Mouse (Mus musculus) heart, embryonic 15.5 days (tissue): ENCODE data around the gene Pcsk1n. TPM values are rescaled to one million over a fixed set of nuclear protein-coding genes. Genes with fewer than 3 reads are reported as not detected.
"Not testable (repeated sequence)": the region's sequence is repeated elsewhere in the genome, so short reads cannot be mapped to it uniquely, and the experiment has no call there.

Experiments
- ATAC-seq: fragments of 200-750 bp; cut with Nextera tagmentation; replicated peaks from 2 replicates; pipeline ENCODE4 v1.8.0; 2017; ENCODE audit warnings: low read depth, moderate TSS enrichment; ENCODE audit not compliant: insufficient number of reproducible peaks, insufficient read depth, low FRiP score
- H3K27ac ChIP-seq: fragments of 300-500 bp; sonication (generic); 2 replicates; pipeline ENCODE4 v1.5.1; 2015; ENCODE audit warnings: mild to moderate bottlenecking, inconsistent platforms
- H3K27me3 ChIP-seq: fragments of 300-500 bp; sonication (generic); 2 replicates; pipeline ENCODE4 v1.6.1; 2015; ENCODE audit warnings: inconsistent platforms
- H3K36me3 ChIP-seq: fragments of 300-500 bp; sonication (generic); 2 replicates; pipeline ENCODE4 v1.6.1; 2015; ENCODE audit warnings: mild to moderate bottlenecking, inconsistent platforms
- H3K4me1 ChIP-seq: fragments of 300-500 bp; sonication (generic); replicated peaks from 2 replicates; pipeline ENCODE4 v1.6.1; 2015; ENCODE audit warnings: inconsistent platforms
- H3K4me2 ChIP-seq: fragments of 300-500 bp; sonication (generic); 2 replicates; pipeline ENCODE4 v1.6.1; 2015; ENCODE audit warnings: inconsistent platforms, mild to moderate bottlenecking, moderate library complexity
- H3K4me3 ChIP-seq: fragments of 300-500 bp; sonication (generic); 2 replicates; pipeline ENCODE4 v1.5.1; 2015; ENCODE audit warnings: mild to moderate bottlenecking, inconsistent platforms
- H3K9ac ChIP-seq: fragments of 300-500 bp; sonication (generic); 2 replicates; pipeline ENCODE4 v1.6.1; 2015; ENCODE audit warnings: mild to moderate bottlenecking, inconsistent platforms
- H3K9me3 ChIP-seq: fragments of 300-500 bp; sonication (generic); replicated peaks from 2 replicates; pipeline ENCODE4 v1.6.1; 2016; ENCODE audit warnings: inconsistent platforms
- WGBS: fragments of 180-500 bp; shearing (Covaris S2); methylation state at CpG from one replicate; pipeline ENCODE4 v1.1.7; 2015; ENCODE audit warnings: mixed read lengths; 5-methylcytosine and 5-hydroxymethylcytosine counted together
- polyA plus RNA-seq: library from polyadenylated mRNA; unstranded; fragments of >200 nt; fragmentation: Nextera tagmentation; extraction: Ambion mirVana; gene quantifications from 2 replicates; pipeline ENCODE4 v1.2.1, GENCODE M21; 2015

Pcsk1n gene
- polyA plus RNA-seq, 1 experiment from 2014 or later = 0.39 TPM

GRCm38 (mm10) chrX:7909242-7909641 lies 10.4 kb upstream of the Pcsk1n start, which contains the start of gene Gm10490:
TSS of gene Gm10490 (plus strand) at chrX:7909542.
- not testable (repeated sequence) for H3K9ac ChIP-seq, H3K36me3 ChIP-seq, H3K27ac ChIP-seq, H3K27me3 ChIP-seq, H3K4me3 ChIP-seq, H3K4me1 ChIP-seq, ATAC-seq, H3K4me2 ChIP-seq, H3K9me3 ChIP-seq
- WGBS = 88% methylated on average over 4 of the region's 4 CpGs

DNA sequence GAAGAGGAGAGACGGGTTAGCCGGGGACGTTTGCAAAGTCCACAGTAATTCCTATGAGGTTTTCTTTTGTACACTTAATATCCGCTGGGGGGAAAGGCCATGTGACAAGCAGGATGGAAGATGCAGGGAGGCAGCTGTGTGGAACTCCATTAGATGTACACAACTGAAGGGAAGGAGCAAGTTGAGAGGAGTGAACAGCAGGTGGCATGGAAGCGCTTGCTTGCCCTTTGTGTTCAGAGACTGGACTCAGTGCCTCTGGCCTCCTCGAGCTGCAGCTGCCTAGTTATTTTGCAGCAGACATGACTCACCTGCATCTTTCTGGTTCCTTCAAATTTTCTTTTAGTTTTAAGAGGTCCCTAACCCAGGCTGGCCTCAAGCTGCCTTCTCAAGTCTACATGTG lies 9.1 kb upstream of the Pcsk1n start:
- Histone ChIP-seq H3K9ac (no peak overlapping the region), H3K4me1 (no peaks in the 10 kb centered on the region), H3K27ac (no peak overlapping the region), H3K36me3 (peaks cover 5% of the 10 kb centered on the region; the same call in 1 of the 2 replicates), H3K27me3 (no peaks in the 10 kb centered on the region), H3K4me2 (no peak overlapping the region), H3K4me3 (no peak overlapping the region), H3K9me3 (no peaks in the 10 kb centered on the region)
- no peak for ATAC-seq
- WGBS = 50% methylated on average over 6 of the region's 6 CpGs

DNA sequence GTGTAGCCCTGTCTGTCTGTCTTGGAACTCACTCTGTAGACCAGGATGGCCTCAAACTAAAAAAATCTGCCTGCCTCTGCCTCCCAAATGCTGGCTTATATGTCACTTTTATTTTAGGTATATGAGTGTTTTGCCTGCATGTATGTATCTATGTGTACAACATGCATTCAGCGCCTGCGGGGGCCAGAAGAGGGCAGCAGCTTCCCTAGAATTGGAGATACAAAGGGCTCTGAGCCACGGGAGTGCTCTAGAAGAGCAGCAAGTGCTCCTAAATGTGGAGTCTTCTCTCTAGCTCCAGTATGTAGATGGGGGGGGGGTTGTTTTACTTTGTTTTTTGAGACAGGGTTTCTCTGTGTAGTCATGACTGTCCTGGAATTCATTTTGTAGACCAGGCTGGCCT lies 4.0 kb upstream of the Pcsk1n start:
- not testable (repeated sequence) for H3K36me3 ChIP-seq, H3K9ac ChIP-seq, H3K27ac ChIP-seq, H3K4me1 ChIP-seq, H3K4me3 ChIP-seq, H3K4me2 ChIP-seq, H3K9me3 ChIP-seq, ATAC-seq
- WGBS = 21% methylated on average over 3 of the region's 3 CpGs
- H3K27me3 ChIP-seq = peaks cover 24% of the 10 kb centered on the region

DNA sequence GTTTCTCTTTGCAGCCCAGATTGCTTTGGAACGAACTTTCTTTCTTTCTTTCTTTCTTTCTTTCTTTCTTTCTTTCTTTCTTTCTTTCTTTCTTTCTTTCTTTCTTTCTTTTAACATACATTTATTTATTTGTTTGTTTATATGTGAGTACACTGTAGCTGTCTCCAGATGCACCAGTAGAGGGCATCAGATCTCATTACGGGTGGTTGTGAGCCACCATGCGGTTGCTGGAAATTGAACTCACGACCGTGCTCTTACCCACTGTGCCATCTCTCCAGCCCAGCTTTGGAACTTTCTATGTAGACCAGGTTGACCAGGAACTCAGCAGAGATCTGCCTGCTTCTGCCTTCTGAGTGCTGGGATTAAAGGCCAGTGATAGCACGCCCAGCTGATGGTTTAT lies 1.7 kb upstream of the Pcsk1n start:
- WGBS = 56% methylated on average over 6 of the region's 6 CpGs
- not testable (repeated sequence) for H3K9ac ChIP-seq, H3K9me3 ChIP-seq, ATAC-seq, H3K4me2 ChIP-seq, H3K27ac ChIP-seq, H3K4me3 ChIP-seq, H3K4me1 ChIP-seq, H3K36me3 ChIP-seq
- H3K27me3 ChIP-seq = peaks cover 47% of the 10 kb centered on the region

- WGBS = 11% methylated on average over 31 of the region's 48 CpGs
- peaks cover 7% of the 10 kb centered on the region; the same call in 1 of the 2 replicates for H3K4me1 ChIP-seq
- H3K9ac ChIP-seq = no peak overlapping the region
- H3K9me3 ChIP-seq = no peaks in the 10 kb centered on the region
- peak overlapping the region; percentile 33 for H3K4me3 ChIP-seq
- no peak overlapping the region for H3K27ac ChIP-seq
- peak overlapping the region; percentile 55 for H3K4me2 ChIP-seq
- peaks cover 81% of the 10 kb centered on the region for H3K27me3 ChIP-seq
- no peaks in the 10 kb centered on the region for H3K36me3 ChIP-seq
- ATAC-seq = no peak
Observed at GRCm38 (mm10) chrX:7922032-7922431, 2.4 kb downstream of the Pcsk1n start.

DNA sequence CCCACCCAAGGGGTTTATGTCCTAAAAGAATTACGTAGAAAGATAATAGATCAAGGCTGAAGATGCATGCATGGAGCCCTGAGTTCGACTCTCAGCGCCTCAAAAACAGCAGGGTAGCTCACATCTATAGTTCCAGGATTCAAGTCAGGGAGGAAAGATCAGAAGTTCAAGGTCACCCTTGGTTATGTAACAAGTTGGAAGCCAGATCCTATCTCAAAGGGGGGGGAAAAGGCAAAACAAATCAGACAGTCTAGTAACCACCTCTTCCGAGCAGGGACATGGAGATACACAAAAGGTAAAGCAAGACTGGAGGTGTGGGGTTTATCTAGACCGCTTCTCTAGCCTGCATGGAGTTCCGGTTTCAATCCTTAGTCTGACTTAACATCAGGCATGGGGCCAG lies 6.6 kb downstream of the Pcsk1n start:
- ATAC-seq = no peak
- peaks cover 74% of the 10 kb centered on the region for H3K27me3 ChIP-seq
- no peak overlapping the region for H3K4me2 ChIP-seq
- WGBS = 63% methylated on average over 6 of the region's 6 CpGs
- no peak overlapping the region for H3K9ac ChIP-seq
- H3K27ac ChIP-seq = no peak overlapping the region
- no peaks in the 10 kb centered on the region for H3K9me3 ChIP-seq
- no peaks in the 10 kb centered on the region for H3K36me3 ChIP-seq
- peaks cover 7% of the 10 kb centered on the region; the same call in 1 of the 2 replicates for H3K4me1 ChIP-seq
- no peak overlapping the region for H3K4me3 ChIP-seq

GRCm38 (mm10) chrX:7927116-7927515 lies 7.5 kb downstream of the Pcsk1n start:
- peaks cover 4% of the 10 kb centered on the region; the same call in 1 of the 2 replicates for H3K4me1 ChIP-seq
- H3K4me2 ChIP-seq = peak overlapping the region; percentile 36
- no peak overlapping the region for H3K9ac ChIP-seq
- H3K4me3 ChIP-seq = 0 out of 2 replicates have a peak overlapping the region, but pooled peaks have one; percentile 11
- peaks cover 66% of the 10 kb centered on the region for H3K27me3 ChIP-seq
- no peak overlapping the region for H3K27ac ChIP-seq
- 21% methylated on average over 10 of the region's 10 CpGs for WGBS
- no peaks in the 10 kb centered on the region for H3K9me3 ChIP-seq
- no peaks in the 10 kb centered on the region for H3K36me3 ChIP-seq
- no peak for ATAC-seq

DNA sequence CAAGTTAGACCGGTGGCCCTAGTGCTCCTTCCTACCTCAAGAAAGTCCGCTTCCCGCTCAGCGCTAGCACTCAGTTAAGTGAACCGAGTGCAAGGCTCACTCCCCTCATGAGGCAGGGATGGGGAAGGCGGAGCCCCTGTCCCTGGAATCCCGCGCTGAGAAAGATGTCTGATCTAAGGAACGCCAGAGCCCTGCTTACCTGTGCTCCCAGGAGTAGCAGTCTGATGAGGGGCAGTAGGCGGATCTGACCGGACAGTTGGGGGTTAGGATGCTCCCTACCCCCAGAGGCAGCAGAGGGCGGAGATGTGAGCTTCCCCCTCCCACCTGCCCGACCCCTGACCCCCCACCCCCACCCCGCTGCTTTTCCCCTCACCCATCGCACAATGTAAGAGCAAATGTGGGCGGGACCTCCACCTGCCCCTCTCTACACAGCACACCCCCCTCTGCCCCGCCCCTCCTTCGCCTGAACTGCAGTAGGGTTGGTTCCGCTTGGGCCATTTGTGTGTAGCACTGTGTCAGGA lies 8.7 kb downstream of the Pcsk1n start, which contains the start of gene Eras:
Gene Eras (minus strand): TSS at position 338 of the 521 bp plus-strand sequence.
- no peak within 1 kb of the TSS for H3K27ac ChIP-seq
- H3K27me3 ChIP-seq = peaks cover 53% of the 10 kb centered on the region
- no peaks in the 10 kb centered on the region for H3K4me1 ChIP-seq
- no peak within 1 kb of the TSS for H3K9ac ChIP-seq
- peak within 1 kb of the TSS; percentile 11; the same call in 1 of the 2 replicates for H3K4me3 ChIP-seq
- no peak for ATAC-seq
- no peaks in the 10 kb centered on the region for H3K9me3 ChIP-seq
- no peaks in the 10 kb centered on the region; the same call in 1 of the 2 replicates for H3K36me3 ChIP-seq
- WGBS = 19% methylated on average over 19 of the region's 19 CpGs
- H3K4me2 ChIP-seq = peak within 1 kb of the TSS; percentile 36

GRCm38 (mm10) chrX:7936874-7937273 lies 17.3 kb downstream of the Pcsk1n start:
- H3K4me3 ChIP-seq = no peak overlapping the region
- H3K27ac ChIP-seq = no peak overlapping the region
- 49% methylated on average over 11 of the region's 11 CpGs for WGBS
- H3K27me3 ChIP-seq = no peaks in the 10 kb centered on the region
- peaks cover 11% of the 10 kb centered on the region; the same call in 1 of the 2 replicates for H3K36me3 ChIP-seq
- H3K4me2 ChIP-seq = no peak overlapping the region
- H3K9ac ChIP-seq = no peak overlapping the region
- H3K9me3 ChIP-seq = no peaks in the 10 kb centered on the region
- ATAC-seq = no peak
- no peaks in the 10 kb centered on the region for H3K4me1 ChIP-seq

DNA sequence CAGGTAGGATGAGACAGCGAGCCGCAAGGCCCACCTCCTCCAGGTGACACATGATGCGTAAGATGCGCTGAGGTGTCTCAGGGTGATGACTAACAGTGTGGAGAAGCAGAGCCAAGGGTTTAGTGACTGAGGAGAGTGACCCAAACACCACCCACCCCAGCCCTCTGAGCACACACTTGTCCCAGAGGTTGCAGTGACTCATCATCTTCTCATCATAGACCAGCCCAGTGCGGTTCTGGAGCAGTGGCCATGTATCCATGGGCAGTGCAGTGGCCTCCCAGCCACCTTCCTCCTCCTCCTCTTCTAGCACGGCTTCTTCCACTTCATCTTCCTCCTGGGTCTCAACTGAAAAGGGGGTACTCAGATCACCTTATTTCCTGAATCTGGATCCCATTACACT lies 18.0 kb downstream of the Pcsk1n start:
- WGBS = 85% methylated on average over 6 of the region's 6 CpGs
- no peak for ATAC-seq
- H3K27ac ChIP-seq = no peak overlapping the region
- H3K4me1 ChIP-seq = no peaks in the 10 kb centered on the region
- no peaks in the 10 kb centered on the region for H3K27me3 ChIP-seq
- H3K4me3 ChIP-seq = no peak overlapping the region
- H3K4me2 ChIP-seq = no peak overlapping the region
- H3K36me3 ChIP-seq = peaks cover 11% of the 10 kb centered on the region; the same call in 1 of the 2 replicates
- H3K9me3 ChIP-seq = no peaks in the 10 kb centered on the region
- no peak overlapping the region for H3K9ac ChIP-seq

DNA sequence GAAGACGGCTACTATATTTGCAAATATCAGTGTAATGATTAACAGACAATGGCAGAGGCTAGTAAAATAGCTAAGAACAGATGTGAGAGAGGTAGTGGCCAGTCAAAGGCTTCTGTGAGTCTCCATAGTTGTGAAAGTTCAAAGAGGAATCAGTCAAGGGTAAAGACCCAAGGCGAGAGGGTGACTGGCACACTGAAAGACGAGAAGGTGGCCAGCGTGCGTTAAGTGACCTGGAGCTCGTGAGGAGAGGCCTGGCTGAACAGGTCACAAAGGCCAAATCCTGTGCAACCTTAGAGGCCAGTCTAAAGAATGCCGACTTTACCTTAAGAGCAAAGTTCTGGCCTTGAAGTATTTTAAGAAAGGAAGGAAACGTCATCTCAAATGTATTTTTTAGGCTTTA lies 26.0 kb downstream of the Pcsk1n start:
- no peak overlapping the region for H3K9ac ChIP-seq
- no peak overlapping the region for H3K4me3 ChIP-seq
- no peaks in the 10 kb centered on the region for H3K4me1 ChIP-seq
- no peaks in the 10 kb centered on the region for H3K9me3 ChIP-seq
- no peak overlapping the region for H3K27ac ChIP-seq
- H3K36me3 ChIP-seq = no peaks in the 10 kb centered on the region; the same call in 1 of the 2 replicates
- 81% methylated on average over 8 of the region's 8 CpGs for WGBS
- no peaks in the 10 kb centered on the region for H3K27me3 ChIP-seq
- H3K4me2 ChIP-seq = no peak overlapping the region
- no peak for ATAC-seq
